Mouse (Mus musculus) kidney, adult 8-10 months (tissue): Measurements from ENCODE around the gene Chd6.

Experiments used
- DNase-seq, 2 experiments: peaks; one replicate each; pipeline ENCODE4 v3.0.0; 2022

Gene Chd6

DNA sequence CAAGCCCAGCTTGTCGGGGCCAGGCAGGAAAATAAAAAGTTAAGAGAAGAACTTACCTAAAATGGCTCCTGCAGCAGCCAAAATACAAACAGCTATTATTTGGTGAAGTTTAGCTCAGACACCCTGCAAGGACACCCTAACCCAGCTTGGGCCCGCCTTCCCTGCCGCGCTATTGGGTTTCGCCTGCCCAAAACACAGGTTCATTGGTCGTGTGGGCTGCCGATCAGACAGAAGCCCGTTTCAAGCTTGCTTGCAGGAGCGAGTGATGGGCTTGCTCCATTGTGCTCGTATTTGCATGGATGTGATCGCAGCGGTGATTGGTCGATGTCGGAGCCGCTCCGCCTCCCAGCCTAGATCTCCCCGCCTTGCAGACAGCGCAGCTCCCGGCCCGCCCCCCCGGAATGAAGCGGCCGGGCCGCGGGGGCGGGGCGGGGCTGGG lies at the start of gene Chd6:
Gene Chd6 (minus strand): TSS at position 143 of the 439 bp plus-strand sequence.
- peak; percentile 99 for DNase-seq

DNA sequence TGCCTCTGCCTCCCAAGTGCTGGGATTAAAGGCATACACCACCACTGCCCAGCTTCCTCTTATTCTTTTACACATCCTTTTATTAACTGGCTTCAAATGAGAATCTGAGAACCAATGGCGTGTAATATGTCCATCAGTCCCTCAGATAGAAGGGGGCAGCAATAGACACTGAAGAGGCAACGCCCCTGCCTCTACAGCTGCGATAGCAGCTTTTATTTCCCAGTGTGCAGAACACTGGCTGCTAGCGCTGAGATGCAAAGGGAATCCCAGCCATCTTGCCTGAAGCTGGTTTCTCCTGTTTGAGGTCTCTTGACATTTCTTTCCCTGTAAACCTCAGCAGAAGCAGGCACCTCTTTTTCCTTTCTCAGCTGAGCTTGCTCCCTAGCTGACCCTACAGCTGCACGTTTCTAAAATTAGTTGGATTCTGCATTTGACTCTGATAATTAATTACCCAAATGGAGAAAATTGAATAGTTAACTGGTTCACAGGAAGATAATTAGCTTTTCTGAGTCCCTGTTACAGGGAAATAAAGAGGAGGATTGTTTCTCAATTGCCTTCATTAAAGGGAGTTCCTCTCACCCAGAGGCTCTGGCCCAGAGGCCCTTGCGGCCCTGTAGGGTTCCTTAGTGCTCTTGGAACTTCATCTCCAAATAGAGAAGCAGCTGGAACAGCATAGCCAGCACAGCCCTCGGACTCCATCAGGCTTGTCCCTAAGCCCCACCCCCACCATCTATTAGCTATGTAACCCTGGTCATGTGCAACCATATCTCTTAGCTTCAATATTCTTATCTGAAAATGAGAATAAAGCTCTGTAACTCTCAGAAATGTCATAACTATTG lies 41.3 kb upstream of the Chd6 start:
- DNase-seq: no peak

GRCm38 (mm10) chr2:161148428-161149020 lies 39.6 kb upstream of the Chd6 start:
- no peak for DNase-seq

DNA sequence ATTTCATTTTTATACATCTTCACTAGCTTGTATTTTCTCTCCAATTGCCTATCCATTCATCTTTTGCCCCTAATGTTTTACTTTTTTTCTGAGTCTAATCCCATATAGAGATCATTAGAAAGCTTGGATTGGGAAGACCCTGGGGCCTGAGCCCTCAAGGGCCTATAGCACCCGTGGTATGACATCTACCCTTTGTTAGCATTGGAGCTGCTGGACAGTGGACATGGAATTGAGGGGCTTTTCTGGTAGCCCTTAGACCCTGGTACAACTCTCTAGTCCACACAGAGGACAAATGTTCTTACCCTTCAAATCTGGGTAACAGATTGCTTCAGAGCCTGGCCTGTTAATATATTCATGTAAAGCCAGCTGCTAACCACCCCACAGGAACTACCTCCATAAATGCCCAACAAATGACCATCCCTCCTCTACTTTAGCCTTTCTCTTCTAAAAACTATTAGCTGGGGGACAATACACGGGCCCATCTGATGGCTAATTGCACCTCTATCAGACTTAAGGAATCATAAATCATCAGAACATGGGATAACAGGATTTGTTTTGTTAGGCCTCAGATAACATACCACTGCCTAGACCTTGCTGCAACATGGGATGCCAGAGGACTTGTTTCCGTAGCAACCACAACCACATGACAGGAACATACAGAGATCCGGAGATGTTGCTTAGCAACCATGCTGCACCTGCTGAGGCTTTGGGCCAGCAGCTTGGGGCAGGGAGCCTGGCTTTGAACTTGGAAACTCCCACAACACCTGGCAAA lies 39.0 kb upstream of the Chd6 start:
- no peak for DNase-seq

- no peak for DNase-seq
Measured at GRCm38 (mm10) chr2:161144799-161145198, 35.9 kb upstream of the Chd6 start.

- DNase-seq: peak; percentile 21 to 35
Measured at GRCm38 (mm10) chr2:161138672-161139536, 30.0 kb upstream of the Chd6 start.

DNA sequence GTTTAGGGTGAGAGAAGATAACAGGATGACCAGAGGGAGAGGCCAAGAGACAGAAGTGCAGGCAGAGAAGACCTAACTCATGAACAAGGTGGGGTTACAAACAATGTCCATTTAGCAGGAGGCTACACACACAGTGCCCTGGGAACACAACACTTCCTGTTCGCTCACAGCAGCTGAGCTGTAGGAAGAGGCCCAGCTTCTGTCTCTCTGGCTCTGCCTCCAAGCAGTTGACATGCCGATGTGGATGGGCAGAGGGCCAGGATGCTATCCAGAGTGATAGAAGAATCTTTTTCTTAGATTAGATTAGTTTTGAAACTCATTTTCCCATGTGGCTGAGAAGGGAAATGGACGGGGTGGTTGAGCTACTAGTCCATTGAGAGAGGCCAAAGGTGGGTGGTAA lies 28.1 kb upstream of the Chd6 start:
- no peak for DNase-seq

- DNase-seq: no peak
Measured at GRCm38 (mm10) chr2:161128367-161129111, 19.7 kb upstream of the Chd6 start.

GRCm38 (mm10) chr2:161112011-161112410 lies 3.1 kb upstream of the Chd6 start:
- no peak for DNase-seq

DNA sequence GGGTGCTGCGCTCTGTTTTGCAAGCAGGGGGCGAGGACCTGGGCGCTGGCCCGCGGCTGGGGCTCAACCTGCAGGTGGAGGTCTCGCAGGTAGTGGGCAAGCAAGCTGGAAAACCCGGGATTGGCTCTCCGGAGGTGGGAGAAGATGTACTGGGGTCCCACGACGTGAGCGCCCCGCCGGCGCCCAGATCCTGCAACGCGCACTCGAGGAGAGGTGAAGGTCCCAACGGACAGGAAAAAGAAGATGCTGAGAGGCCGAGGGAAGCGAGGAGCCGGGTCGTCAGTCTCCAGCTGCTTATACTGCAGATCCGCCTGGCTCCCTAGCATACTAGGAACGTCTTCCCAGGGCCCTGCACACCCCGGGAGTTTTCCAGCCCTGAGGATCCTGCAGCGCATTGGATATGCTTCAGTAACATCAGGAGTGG lies 535 bp upstream of the Chd6 start:
- no peak for DNase-seq

DNA sequence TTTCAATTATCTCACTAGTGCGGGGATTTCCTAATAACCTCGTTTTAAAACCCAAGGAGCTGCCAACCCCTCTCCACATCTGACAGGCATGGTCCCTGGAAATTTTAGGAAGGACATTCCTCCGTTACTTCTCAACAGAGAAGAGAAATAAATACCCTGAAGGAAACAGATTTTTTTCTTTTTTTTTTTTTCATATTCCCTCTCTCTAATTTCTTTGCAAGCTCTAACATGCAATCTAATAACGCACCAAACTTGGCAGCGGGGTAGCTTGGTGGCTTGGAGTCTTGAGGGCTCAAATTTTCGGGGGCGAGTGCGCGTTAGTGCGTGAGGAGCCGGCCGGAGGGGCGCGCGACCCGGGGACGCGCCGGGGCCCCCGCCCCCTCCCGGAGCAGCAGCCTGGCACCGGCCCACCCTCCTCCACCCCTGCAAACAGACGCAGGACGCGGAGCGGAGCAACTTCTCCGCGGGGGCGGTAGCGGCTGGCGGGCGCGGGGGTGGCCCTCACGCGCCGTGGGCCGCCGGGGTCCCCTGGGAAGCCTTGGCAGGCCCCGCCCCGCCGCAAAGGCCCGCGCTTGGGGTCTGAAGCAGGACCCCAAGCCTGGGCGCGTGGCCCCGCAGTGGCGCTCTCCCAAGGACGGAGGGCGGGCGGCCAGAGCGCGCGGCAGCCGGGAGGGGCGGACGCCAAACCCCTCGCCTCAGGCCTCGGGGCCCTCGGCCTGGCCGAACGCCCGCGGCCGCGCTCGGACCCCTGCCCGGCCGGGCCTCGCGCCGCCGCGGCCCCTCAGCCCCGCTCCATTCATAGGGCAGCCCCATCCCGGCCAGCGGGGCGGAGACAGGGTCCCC lies 569 bp downstream of the Chd6 start:
- DNase-seq: peak in 1 of 2 experiments; percentile 22

GRCm38 (mm10) chr2:161107236-161107635 lies 1.6 kb downstream of the Chd6 start:
- no peak for DNase-seq

- DNase-seq: no peak
Measured at GRCm38 (mm10) chr2:161103769-161104168, 5.1 kb downstream of the Chd6 start.

DNA sequence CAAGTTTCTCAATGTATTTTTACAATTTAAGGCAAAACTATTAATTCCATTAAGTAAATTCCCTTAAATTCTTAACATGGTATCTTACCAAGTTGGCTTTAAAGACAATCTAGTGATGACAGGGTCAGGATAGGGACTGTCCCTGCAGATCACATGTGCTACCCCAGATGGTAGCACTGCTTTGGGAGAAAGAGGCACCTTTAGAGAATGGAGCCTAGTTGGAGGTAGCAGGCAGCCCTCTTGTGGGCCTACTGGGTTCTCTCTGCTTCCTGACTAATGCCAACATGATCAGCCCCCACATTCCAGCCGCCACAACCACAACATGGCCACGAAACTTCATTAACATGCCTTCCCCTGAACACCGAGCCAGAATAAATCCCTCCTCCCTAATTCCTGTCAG lies 6.8 kb downstream of the Chd6 start:
- DNase-seq: no peak

- no peak for DNase-seq
Measured at GRCm38 (mm10) chr2:161097746-161098145, 11.1 kb downstream of the Chd6 start.

DNA sequence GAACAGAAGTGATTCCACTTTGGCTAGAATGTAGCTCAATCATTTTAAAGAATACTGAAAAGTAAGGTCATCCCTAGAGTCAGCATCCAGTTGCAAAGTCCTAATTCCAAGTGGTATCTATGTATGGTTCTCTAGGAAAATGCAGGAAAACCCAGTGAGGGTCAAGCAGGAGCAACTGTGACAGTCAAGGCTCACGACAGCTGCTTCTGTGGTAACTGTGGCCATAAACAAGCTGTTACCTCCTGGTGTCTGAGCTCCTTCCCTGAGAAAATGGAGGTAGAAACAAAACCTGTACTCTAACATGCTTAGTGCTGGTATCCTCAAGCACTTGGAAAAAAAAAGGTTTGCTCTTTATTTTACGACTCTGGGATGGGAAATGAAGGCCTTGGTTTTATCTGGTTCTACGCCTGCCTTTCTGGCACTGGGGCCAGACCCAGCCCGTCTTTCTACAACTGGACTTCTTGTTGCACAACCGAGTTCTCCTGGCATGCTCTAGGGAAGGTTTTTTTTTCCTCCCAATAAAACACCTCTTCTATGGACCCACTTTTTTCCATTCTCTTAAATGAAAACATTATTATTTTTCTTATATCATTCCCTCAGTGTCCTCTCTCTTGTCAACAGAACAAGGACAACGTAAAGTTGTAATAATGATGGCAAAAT lies 18.0 kb downstream of the Chd6 start:
- no peak for DNase-seq

GRCm38 (mm10) chr2:161090200-161090599 lies 18.7 kb downstream of the Chd6 start:
- DNase-seq: peak in 1 of 2 experiments; percentile 25

GRCm38 (mm10) chr2:161078590-161078989 lies 30.3 kb downstream of the Chd6 start:
- no peak for DNase-seq

DNA sequence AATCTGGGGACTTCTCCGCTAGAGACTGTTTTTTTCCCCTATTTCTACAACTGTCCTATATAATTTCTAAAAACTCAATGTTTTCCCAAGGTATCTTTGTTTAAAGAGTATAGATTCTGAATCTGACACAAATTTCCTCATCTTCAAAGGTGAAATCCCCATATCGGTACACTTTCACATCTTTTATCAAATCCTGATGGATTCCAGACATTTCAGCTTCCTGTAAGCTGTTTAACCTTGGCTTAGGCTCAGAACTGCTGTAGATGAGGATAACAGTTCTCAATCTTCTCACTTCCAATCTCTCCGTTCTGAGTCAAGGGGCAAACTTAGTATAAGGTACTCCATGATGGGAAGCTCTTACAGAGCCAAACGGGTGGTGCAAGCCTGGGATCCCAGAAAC lies 32.6 kb downstream of the Chd6 start:
- no peak for DNase-seq

DNA sequence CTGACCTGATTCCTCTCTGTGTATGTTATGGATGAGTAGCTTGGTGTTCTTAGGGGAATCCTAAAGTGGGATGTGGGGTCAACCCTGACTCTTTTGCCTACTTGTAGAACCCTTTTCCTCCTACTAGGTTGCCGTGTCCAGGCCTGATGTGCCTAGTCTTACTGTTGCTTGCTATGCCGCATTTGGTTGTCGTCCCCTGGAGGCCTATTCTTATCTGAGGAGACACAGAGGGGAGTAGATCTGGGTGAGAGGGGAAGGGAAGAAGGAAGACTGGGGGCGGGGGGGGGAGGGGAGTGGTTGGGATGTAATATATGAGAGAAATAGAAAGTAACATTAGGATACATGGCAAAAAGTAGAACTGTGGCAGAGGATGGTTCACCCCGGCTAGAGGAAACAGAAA lies 33.3 kb downstream of the Chd6 start:
- DNase-seq: no peak
